Mouse (Mus musculus) liver (tissue): ENCODE measurements around the gene Btbd16.
A peak's percentile ranks its signal among the peaks of the same experiment; 100 is the strongest.

ENCODE experiments used
- DNase-seq: peaks from one replicate; pipeline ENCODE4 v3.0.0-alpha.2; 2020; ENCODE audit warnings: mixed read lengths

Gene Btbd16

DNA sequence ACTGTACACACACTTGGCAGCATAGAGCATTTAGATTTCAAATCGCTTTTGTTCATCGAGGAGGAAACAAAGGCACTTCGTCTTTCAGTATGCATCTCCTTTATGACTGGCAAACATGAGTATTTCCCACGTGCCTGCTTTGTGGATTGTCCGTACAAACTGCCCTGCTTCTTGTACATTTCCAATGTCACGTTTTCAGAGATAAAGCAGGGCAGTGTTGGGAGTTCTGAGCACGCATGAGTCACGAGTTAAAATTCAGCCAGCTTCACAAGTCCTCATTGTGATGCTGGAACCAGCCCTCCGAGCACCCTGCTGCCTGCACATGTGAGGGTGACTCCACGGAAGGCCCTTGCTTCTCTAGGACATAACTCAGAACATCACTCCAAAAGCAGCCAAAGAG lies 45.8 kb downstream of the Btbd16 start:
- DNase-seq: no peak

DNA sequence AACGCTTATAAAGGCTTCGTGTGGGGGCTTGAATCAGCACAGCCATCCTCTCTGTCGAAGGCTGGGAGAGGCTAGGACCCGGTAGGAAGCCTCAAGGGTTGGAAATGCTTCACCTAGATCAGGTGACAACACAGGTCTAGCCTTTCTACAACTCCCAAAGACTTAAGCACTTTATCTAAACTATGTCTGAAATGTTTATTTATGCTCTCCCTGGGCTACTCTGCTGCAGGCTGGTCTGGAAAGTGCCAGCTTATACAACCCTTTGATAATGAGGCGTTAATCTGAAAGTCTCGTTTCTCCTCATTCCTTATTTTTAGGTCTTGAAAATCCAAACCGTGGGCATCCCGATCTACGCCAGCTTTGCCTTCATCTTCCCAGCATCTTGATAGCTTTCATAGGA lies 50.1 kb downstream of the Btbd16 start:
- DNase-seq: no peak

DNA sequence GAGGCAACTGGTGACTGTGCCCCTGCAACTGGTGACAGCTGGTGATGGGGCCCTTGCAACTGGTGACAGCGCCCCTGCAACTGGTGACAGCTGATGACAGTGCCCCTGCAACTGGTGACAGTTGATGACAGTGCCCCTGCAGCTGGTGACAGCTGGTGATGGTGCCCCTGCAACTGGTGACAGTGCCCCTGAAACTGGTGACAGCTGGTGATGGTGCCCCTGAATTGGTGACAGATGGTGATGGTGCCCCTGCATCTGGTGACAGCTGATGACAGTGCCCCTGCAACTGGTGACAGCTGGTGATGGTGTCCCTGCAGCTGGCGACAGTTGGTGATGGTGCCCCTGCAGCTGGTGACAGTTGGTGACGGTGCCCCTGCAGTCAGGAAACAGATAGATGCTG lies 52.5 kb downstream of the Btbd16 start:
- DNase-seq: no peak

DNA sequence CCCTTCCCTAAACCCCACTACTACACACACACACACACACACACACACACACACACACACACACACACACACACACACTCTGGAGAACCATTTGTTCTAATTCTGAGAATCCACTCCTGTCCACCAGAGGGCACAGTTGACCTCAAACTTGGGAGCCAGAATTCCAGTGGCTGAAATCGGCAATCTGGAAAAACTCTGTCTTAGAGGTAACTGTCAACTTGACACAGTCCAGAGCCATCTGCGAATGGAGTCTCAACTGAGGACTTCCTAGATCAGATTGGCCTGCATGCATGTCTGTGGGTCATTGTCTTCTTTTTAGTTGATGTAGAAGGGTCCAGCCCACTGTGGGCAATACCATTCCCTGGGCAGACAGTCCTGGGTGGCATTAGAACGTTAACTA lies 53.6 kb downstream of the Btbd16 start:
- DNase-seq: peak; percentile 18

GRCm38 (mm10) chr7:130827844-130828403 lies 54.1 kb downstream of the Btbd16 start:
- no peak for DNase-seq

DNA sequence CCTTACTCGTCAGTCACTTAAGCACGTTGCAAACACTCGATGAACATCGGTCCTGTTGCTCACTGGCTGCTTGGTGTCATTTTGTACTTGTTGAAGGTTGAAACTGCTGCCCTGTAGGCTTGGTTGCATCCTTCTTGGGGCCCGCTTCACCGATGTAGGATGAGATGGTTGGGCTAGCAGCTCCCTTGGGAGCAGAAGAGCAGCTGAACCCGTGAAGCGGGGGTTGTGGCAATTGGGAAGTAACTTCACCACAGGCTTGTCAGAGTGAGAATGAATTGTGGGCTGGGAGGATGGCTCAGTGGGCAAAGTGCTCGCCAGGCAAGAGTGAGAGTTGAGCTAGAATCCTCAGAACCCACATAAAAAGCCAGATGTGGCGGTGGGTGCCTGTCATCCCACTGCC lies 54.6 kb downstream of the Btbd16 start:
- no peak for DNase-seq

GRCm38 (mm10) chr7:130831586-130831985 lies 57.7 kb downstream of the Btbd16 start:
- no peak for DNase-seq

- peak; percentile 89 for DNase-seq
Measured at GRCm38 (mm10) chr7:130834299-130834698, 60.4 kb downstream of the Btbd16 start.

- DNase-seq: peak; percentile 36
Measured at GRCm38 (mm10) chr7:130834958-130835861, 61.3 kb downstream of the Btbd16 start.

- no peak for DNase-seq
Measured at GRCm38 (mm10) chr7:130836066-130836465, 62.2 kb downstream of the Btbd16 start.

GRCm38 (mm10) chr7:130837941-130838657 lies 64.2 kb downstream of the Btbd16 start:
- no peak for DNase-seq

DNA sequence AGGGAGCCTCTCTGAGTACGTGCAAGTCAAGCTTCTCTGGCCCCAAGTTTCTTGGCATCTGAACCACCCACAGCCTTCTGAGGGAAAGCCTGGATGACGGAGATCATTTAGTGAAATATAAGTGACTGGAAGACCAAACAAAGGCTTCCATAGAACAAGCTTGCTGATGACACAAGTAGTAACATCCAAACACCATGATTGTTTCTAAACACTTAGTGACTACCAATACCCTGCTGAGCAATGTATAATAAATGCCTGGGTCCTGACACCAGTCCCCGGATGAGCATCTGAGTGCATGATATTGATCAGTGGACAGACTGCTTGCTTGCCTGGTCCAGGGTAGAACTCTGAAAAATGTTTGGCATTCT lies 64.8 kb downstream of the Btbd16 start:
- no peak for DNase-seq

- DNase-seq: no peak
Measured at GRCm38 (mm10) chr7:130839380-130840100, 65.7 kb downstream of the Btbd16 start.

GRCm38 (mm10) chr7:130847164-130847718 lies 73.4 kb downstream of the Btbd16 start:
- DNase-seq: no peak

DNA sequence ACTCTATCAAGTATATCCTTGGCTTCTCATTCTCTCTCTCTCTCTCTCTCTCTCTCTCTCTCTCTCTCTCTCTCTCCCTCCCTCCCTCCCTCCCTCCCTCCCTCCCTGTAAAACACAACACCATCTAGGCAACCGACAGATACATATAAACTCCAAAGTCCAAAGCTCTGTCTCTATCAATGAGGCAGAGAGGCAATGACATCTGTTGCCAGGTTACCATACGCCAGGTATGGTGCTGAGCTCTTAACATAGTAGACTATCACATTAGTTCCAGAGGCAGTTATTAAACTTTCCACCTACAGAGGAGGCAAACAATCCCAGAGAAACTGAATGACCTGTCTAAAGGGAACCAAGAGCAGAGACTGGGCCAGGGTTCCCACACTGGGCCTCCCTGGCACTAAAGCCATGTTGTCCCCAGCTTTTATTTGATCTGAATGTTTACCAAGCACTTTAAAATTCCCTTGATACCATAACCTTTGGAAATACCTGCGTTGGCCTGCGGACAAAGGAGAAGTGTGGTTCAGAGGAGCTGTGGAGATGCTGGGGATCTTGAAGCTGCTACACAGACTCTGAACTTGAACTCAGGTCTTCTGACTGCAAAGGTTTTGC lies 80.9 kb downstream of the Btbd16 start:
- DNase-seq: no peak

- DNase-seq: no peak
Measured at GRCm38 (mm10) chr7:130855681-130856080, 81.8 kb downstream of the Btbd16 start.

GRCm38 (mm10) chr7:130857973-130858372 lies 84.1 kb downstream of the Btbd16 start:
- DNase-seq: no peak

GRCm38 (mm10) chr7:130859926-130860325 lies 86.1 kb downstream of the Btbd16 start:
- no peak for DNase-seq

GRCm38 (mm10) chr7:130860721-130861142 lies 86.9 kb downstream of the Btbd16 start:
- DNase-seq: no peak

- no peak for DNase-seq
Measured at GRCm38 (mm10) chr7:130862501-130862900, 88.6 kb downstream of the Btbd16 start.

GRCm38 (mm10) chr7:130864711-130865110 lies 90.8 kb downstream of the Btbd16 start:
- DNase-seq: no peak
